Mouse (Mus musculus): ENCODE measurements around the gene Itpr3.

Itpr3 gene

DNA sequence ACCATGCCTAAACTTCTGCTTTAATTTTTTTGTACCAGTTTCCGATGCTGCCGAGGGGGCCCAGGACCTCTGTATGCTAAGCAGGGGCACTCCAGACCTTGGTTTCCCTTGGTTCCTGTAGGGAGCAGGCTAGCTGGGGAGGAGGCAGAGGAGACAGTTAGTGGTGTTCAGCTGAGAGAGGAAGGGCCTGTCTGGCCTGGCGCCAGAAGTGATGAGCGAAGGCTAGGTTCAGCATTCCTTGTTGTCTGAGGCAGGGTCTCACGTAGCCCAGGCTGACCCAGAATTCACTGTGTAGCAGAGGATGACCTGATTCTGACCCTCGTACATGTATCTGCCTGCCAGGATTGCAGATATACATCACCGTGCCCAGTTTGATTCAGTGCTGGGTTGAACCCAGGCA lies 13.8 kb downstream of the Itpr3 start:
- in situ Hi-C loops (cut with MboI, MseI) = no loop called here

GRCm38 (mm10) chr17:27071630-27072029 lies 14.5 kb downstream of the Itpr3 start:
- in situ Hi-C loops (cut with MboI, MseI) = no loop called here

DNA sequence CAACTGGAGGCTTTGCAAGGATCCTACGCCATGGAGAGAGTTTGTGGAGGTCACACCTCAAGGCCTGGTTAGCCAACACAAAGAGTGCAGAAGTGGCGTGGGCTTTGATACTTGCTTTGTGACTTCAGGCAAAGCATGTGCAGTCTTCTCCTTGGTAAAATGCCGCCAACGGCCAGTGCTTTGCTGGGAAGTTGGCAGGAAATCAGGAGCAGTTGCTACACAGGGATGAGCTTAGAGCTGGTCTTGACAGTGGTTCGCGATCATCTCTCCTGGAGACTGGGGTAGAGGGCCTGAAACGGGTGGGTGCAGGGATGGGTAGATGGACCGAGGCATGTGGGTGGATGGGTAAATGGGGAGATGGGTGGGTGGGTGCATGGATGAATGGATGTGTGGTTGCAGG lies 15.3 kb downstream of the Itpr3 start:
- in situ Hi-C loops (cut with MboI, MseI) = no loop called here

GRCm38 (mm10) chr17:27073126-27073525 lies 16.0 kb downstream of the Itpr3 start:
- in situ Hi-C loops (cut with MboI, MseI) = no loop called here

DNA sequence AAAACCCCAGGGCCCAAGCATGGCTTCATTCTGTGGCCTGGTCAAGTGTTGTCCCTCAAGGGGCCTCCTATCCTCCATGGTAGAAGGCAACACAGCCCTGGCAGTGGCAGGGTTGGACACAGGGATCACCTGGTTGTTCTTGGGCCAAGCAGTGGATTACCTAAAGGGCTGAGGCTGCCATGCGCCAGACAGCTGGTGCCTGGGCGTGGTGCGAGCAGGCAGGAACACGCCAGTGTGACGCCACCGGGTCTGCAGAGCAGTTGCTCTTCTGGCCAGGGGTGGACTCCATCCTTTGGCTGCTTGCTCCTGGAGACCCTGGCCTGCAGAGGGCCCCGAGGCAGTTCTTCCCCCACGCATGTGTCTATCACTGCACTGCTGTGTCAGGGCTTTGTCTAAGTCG lies 16.7 kb downstream of the Itpr3 start:
- in situ Hi-C loops (cut with MboI, MseI) = no loop called here

DNA sequence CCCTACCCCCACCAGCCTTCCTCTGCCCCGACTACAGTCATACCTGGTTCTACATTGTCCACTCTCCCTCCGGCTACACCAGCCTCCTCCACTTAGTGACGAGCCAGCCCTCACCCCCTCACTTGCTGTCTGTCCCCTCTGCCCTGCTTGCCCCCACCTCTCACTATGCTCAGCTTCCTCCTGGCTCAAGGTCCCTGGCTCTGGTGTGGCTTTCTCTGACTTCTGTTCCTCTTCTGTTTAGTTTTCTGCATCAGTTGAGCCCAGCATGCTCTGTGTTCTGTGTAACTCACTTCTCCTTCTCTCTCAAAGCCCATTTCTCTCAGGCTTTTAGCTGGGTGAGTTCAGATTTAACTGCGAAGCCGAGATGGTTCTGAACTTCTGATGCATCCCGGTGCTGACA lies 17.1 kb downstream of the Itpr3 start:
- in situ Hi-C loops (cut with MboI, MseI) = no loop called here

- in situ Hi-C loops (cut with MboI, MseI) = no loop called here
Observed at GRCm38 (mm10) chr17:27074849-27075745, 18.0 kb downstream of the Itpr3 start.

DNA sequence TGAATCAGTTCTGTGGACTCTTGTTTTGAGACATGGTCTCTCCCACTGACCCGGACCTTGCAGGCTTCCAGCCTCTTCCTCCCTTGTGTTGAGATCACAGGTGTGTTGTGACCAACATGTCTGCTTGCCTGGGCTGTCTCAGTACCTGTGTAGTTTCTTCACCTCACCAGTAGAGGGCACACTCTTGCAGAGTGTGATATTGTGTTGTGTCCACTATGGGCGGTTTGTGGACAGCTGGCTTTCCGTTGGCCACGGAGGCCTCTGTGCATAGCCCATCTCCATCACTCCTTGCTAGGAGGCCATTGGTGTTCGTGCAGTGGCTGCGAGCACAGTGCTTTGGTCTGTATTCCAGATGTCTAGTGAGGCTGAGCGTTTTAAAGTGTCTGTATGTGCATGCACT lies 20.0 kb downstream of the Itpr3 start:
- in situ Hi-C loops (cut with MboI, MseI) = no loop called here

DNA sequence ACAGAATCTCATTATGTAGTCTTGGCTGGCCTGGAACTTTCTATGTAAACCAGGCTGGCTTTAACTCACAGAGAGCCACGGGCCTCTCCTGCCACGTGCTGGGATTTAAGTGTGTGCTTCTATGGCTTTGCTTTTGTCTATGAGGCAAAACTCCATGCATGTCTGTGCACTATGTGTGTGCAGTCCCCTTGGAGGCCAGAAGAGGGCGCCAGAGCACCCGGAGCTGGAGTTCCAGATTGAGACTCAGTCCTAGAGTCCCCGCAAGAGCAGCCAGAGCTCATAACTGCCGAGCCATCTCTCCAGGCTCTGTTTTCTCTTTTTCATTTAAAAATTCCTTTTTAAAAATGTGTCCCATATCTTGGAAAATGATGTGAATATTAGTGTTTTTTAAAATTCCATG lies 20.8 kb downstream of the Itpr3 start:
- in situ Hi-C loops (cut with MboI, MseI) = no loop called here

DNA sequence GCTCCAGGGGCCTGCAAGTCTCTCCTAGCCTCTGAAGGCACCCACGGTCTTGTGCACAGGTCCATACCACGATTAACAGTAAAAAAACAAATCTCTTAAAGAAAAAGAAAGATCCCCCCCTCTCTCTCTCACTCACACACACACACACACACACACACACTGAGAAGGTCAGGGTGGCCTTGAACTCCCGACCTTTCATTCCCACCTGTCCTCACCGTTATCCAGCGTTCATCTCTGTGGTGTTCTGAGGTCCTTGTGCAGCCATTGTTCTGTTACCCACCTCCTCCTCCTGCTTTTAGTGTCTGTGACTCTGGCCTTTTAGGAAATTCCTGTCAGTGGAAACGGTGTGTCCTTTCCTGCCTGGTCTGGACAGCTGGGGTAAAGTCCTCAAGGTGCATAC lies 21.4 kb downstream of the Itpr3 start:
- in situ Hi-C loops (cut with MboI, MseI) = no loop called here

DNA sequence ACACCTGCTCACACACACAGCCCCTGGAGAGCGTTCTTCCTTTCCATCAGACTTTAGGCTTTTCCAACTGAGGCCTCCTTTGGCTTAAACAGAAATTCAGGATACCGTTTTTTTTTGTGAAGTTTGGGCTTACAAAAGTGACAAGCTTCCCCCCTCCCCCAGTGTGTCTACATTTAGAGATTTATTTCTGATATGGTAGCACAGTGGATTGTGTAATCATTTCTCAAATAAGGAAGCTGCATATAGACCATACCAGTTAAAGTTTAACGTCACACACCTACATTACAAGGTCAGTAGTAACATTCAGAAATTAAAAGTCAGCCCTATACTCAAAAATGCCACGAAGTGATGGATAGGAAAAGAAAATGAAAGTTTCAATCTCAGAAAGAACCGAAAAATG lies 24.8 kb downstream of the Itpr3 start:
- in situ Hi-C loops (cut with MboI, MseI) = no loop called here

DNA sequence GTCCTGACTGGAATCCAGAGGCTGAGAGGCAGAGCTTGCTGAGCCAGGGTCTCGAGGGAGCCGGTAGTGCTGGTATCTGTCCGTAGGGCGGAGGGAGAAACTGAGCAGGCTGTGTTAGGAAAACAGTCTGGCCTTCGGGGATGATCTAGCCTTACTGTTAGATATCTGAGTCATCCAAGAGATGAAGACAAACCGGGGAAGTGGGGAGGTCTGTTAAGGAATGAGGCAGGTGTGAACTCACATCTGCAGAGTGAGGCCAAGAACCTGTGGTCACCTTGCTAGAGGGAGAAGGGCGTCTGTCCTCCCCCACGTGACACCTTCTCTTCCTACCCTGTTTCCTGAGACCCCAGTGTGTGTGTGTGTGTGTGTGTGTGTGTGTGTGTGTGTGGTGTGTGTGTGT lies 25.7 kb downstream of the Itpr3 start:
- in situ Hi-C loops (cut with MboI, MseI) = no loop called here

GRCm38 (mm10) chr17:27083601-27084000 lies 26.5 kb downstream of the Itpr3 start:
- in situ Hi-C loops (cut with MboI, MseI) = no loop called here

- in situ Hi-C loops (cut with MboI, MseI) = loop anchor here (5.0 kb wide), 1 partner anchor 38 kb away; no protein-coding TSS in a partner anchor
Observed at GRCm38 (mm10) chr17:27085676-27086075, 28.6 kb downstream of the Itpr3 start.

DNA sequence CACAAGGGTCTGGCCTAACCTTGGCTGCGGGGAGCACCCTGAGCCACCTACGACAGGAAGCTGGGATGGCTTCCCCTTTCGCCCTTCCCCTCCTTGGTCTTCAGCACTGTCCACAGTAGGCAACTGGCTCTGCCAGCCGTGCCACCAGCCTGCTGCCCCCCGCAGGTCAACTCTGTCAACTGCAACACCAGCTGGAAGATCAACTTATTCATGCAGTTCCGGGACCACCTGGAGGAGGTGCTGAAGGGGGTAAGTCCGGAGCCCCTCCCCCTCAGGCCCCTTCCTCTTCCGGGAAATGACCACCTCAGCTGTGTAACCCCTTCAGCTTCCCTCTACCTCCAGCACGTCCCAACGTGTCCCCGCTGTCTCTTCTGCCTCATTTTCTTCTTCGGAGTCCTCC lies 30.3 kb downstream of the Itpr3 start:
- in situ Hi-C loops (cut with MboI, MseI) = loop anchor here (5.0 kb wide), 1 partner anchor 40 kb away; no protein-coding TSS in a partner anchor

- in situ Hi-C loops (cut with MboI, MseI) = no loop called here
Observed at GRCm38 (mm10) chr17:27090068-27090467, 33.0 kb downstream of the Itpr3 start.

- in situ Hi-C loops (cut with MboI, MseI) = no loop called here
Observed at GRCm38 (mm10) chr17:27095690-27096089, 38.6 kb downstream of the Itpr3 start.

DNA sequence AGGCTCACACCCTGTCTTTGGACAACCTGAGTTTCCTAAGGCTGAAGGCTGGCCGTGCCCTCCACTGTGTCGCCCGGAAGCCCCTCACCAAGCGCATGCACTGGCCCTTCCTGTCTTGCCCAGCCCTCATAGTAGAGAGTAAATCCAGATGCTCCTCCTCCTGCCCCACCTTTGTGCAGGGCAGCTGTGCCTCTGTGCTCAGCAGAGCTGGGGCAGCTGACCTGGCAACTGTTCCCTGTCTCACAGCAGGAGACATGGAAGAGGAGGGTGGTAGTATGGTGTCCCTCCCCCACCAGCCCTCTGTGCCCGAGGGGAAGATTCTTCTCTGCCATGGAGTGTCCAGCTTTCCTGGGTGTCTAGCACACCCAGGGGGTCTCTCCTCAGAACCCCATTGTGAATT lies 44.6 kb downstream of the Itpr3 start:
- in situ Hi-C loops (cut with MboI, MseI) = no loop called here

- in situ Hi-C loops (cut with MboI, MseI) = no loop called here
Observed at GRCm38 (mm10) chr17:27105698-27106470, 48.8 kb downstream of the Itpr3 start.

- in situ Hi-C loops (cut with MboI, MseI) = no loop called here
Observed at GRCm38 (mm10) chr17:27106745-27107144, 49.6 kb downstream of the Itpr3 start.

GRCm38 (mm10) chr17:27107936-27108335 lies 50.8 kb downstream of the Itpr3 start:
- in situ Hi-C loops (cut with MboI, MseI) = no loop called here

DNA sequence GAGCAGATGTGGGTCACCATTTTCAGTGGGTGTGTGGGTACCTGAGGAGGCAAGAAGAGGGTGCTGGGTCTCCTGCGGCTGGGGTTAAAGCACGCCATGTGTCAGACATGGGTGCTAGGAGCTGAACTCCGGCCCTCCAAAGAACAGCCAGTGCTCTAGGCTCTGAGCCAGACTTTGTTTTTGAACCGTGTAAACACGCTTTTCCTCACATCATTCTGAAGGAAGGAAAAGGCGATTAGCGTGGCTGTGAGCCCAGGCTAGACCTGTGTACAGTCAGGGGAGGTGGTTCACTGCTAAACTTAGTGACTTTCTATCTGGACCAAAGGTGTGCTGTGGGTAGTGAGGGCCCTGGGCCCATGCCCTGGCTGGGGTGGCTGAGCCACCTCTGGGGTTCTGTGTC lies 53.0 kb downstream of the Itpr3 start:
- in situ Hi-C loops (cut with MboI, MseI) = no loop called here

Measured in T-helper 2 cell (primary cell).